Mouse (Mus musculus) ZHBTc4 (cell line): ENCODE measurements at regions not wholly inside any gene's neighbourhood (a gene's known extent, or its start where the extent isn't known, plus 50 kb on each side); places are given as distances from the start of the nearest gene placed in this dataset.
A peak's percentile ranks its signal among the peaks of the same experiment; 100 is the strongest.
"Not testable (repeated sequence)": the region's sequence is repeated elsewhere in the genome, so short reads cannot be mapped to it uniquely, and the experiment has no call there.

Experiments used
- DNase-seq: peaks from one replicate; pipeline ENCODE4 v3.0.0-alpha.2; 2011; ENCODE audit warnings: low read depth, low spot score

DNA sequence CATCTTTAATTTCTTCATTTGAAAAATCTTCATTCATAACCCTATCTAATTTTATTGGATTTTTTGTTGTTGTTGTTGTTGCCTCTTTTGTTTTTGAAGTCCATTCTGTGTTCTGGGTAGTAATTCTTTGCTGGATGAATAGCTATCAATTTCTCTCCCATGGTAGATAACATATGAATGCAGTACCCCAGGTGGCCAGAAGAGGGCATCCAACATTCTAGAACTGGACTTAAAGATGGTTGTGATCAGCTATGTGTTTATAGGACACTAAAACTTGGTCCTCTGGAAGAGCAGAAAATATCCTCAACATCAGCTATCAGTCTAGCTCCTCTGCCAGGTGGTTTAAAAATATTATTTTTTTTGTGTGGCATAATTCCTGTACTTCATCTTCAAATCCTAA, 73.0 kb downstream of the Prl2c3 start:
- peak; percentile 51 for DNase-seq

GRCm38 (mm10) chr13:12717972-12718546, 81.8 kb downstream of the Prl2c3 start:
- not testable (repeated sequence) for DNase-seq

- DNase-seq = peak; percentile 15
Measured at GRCm38 (mm10) chr13:12711471-12712273, 88.2 kb downstream of the Prl2c3 start.

DNA sequence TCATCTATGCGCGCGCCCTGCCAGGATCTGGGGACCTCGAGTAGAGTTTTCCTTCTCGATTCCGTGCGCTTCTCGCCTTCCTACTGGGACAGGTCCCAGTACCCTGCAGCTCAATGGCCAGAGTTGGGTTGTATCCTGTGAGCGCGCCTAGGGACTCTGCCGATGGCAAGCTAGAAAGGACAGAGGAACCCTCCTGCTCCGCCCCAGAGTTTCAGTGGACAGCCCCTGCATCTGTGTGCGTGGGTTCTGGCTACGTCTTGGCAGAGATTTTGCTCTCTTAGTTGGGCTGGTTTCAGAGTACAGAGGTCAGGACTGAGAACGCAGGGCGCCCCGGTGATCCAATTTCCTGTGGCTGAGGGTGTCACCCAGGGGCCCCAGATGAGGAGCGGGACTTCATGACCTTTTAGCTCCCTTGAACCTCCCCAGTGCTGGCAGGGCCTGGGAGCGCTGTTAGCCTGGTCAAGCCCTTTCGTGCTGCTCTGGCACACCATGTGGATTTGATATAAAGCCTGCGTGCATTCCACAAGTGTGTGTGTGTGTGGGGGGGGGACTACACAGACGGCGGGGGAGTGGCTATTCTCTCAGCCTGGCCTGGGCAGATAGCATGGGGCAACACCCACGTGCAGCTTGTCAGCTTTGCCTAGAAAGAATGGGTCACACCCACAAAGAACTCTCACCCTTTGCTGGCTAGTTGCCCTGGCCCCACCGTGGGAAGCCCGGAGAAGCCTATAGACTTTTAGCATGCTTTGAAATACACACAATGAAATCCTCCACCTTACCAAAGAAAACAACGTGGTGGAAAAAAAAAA, 96.9 kb downstream of the Prl2c3 start:
- not testable (repeated sequence) for DNase-seq

GRCm38 (mm10) chr13:12702111-12702803, 97.6 kb downstream of the Prl2c3 start:
- peak; percentile 34 for DNase-seq

DNA sequence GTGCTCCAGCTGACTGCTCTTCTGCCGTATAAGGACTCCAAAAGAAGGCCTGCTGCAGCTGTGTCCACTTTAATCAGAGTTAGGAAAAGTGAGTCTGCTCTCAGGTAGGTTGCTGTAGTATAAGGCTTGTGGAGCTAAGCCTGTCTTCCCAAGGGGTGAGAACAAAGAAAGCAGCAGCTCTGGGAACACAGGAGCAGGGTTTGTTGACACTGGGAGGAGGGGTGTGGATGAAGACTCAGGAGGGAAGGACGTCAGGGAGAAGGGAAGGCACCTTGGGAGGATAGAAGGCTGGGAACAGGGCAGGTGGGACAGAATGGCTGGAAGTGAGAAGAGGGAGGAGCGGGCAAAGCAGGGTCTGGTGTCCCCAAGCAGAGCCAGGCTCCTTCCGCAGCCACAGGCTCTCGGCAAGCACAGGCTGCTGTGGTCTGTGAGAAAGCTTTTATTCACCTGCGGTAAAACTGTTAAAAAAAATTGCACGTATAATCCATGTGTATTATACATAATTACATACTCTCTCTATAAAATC, 106.2 kb downstream of the Prl2c3 start:
- not testable (repeated sequence) for DNase-seq

DNA sequence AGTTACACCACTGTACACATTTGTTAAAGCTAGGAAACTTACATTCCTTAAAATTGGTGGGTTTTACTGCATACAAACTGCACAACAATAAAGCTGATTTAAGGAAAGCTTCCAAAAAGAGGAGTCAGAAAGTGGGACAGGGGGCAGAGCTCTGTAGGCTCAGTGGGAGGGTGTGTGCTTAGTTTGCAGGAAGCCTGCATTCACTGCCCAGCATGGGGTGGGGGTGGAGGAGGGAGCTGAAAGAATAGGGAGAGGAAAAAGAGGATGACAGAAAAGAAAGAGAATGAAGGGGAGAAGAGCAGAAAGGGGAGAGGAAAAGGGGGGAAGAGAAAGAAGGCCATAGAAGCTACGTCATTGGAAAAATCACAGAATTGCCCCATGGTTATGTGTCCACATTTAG, 111.1 kb downstream of the Prl2c3 start:
- not testable (repeated sequence) for DNase-seq

DNA sequence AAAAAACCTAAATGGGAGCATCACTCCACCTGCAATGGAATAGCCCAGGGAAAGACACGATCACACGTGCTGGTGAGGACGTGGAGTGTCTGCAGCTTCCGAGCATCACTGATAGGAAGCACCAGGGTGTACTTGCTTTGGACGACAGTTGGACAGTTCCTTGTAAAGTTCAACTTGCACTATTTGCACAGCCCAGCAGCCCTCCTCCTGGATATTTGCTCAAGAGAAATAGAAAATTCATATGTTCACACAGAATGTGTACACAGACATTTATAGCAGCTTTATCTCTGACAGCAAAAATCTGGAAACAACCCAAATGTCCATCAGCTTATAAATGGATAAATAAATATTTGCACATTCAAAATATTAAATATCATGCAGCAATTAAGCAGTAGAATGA, 111.7 kb downstream of the Prl2c3 start:
- DNase-seq = not testable (repeated sequence)

DNA sequence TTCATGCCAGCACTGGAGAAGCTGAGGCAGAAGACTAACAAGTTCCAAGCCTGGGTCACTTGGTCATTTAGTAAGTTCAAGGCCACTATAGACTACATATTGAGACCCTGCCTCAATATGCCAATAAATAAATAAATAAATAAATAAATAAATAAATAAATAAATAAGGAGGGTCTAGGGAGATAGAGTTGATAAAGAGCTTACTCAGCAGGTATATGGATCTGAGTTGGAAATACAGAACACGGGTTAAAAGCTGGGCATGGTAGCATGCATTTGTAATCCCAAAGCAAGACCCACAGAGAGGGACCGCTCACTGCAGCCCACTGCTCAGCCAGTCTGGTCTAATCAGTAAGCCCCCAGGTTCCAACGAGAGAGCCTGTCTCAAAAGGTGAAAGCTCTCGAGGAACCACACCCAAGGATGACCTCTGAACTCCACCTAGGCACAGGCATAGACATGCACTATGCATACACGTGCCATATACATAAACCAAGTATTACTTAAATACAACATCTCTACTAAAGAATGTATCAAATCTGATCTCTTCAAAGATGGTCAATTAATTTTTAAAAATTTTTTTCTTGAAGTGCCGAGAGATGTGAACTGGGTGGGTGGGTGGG, 115.4 kb downstream of the Ero1lb start:
- DNase-seq = not testable (repeated sequence)

DNA sequence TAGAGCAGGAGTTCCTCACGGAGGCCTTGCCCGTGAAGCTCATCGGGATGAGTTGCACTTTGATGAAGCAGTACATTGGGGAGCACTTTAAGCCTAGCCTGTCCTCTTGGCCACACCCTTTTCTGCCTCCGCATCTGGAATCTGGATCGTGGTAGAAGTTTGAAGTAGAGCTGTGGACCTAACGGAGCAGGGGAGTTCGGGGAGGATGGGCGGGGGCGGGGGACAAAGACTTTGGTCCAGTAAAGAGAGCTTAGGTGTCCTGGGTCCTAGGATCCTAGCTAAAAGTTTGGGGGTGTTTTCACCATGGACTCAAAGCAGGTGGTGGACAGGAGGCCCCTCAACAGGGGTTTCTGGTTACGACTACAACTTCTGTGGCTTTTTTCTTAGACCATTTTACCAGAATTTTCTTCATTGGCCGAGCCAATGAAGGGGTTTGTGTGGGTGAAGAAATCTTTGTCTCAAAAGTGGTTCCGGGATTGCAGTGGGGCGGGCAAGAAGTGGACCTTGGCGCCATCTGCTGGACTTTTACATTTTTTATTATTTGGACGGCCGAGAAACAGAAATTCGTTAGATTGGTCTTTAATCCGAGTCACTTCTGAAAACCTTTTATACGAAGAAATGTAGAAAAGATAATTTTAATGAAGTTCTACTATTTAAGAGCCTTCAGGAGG, 114.7 kb downstream of the Ero1lb start:
- peak; percentile 38 for DNase-seq

- peak; percentile 51 for DNase-seq
Measured at GRCm38 (mm10) chr13:12677372-12677771, 111.7 kb downstream of the Ero1lb start.

DNA sequence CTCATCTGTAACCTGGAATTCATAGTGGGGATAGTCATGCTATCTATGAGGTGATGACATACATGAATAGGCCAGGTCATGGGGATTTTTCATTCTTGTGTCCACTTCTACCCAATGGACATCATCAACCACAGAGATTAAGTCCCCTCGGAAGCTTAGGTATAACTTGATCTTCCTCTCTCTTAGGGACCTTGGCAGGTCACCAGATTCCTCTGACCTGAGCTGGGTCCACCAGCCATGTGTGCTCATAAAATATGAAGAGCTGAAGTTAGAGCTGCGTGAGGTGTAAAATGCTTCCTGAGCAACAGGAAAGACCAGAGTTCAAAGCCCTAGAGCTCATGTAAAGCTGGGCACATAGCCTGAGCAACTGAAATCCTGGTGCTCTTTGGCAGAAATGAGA, 105.3 kb downstream of the Ero1lb start:
- not testable (repeated sequence) for DNase-seq

DNA sequence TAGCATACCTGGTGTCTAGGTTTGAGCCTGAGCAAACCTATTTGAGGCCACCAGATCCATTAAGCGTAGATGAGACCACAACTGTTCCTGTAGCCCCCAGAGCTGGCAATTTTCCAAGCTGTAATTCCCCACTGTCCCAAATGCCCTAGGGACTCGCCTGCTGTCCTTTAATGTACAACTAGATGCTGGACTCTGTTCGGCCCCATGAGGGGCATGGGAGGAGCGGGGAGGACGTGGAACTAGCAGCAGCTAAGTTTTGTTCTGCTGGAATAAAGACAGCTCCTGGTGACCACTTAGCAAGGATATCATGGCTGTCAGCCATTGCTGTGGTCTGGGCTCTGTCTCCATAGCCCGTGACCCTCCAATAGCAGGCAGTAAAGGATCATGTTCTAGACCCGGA, 103.1 kb downstream of the Ero1lb start:
- not testable (repeated sequence) for DNase-seq

- not testable (repeated sequence) for DNase-seq
Measured at GRCm38 (mm10) chr13:12667727-12668665, 102.3 kb downstream of the Ero1lb start.

DNA sequence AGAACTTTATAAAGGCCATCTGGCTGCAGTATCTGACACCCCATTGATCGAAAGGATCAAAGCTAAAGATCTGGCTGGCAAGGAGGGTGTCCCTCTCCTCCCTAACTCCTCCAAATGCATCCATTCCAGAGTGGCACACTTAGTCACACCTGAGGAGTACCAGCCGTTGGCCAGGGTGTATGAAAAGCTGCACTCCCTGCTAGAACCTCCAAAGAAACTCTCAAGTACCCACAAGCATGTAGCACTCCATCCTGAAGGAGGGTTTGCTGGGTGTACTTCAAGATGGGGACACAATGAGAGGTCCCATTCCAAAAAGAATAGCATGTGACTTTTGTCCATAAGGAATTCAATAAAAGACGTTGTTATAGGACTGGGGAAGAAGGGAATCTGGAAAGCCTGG, 100.4 kb downstream of the Ero1lb start:
- not testable (repeated sequence) for DNase-seq
